Mouse (Mus musculus) thymus, adult 2 months (tissue): Measurements from ENCODE around the gene Tnfrsf13b.

ENCODE experiments used
- CTCF ChIP-seq: fragments of 200-500 bp; IDR thresholded peaks from 2 replicates; pipeline ENCODE4 v1.5.1; 2012; ENCODE audit warnings: mild to moderate bottlenecking, control low read depth, low read length, moderate library complexity, borderline replicate concordance; ENCODE audit not compliant: control insufficient read depth, poor library complexity, insufficient read depth; ENCODE audit errors: extremely low read depth
- POLR2A ChIP-seq: fragments of 200-500 bp; IDR thresholded peaks from 2 replicates; pipeline ENCODE4 v1.6.1; 2012; ENCODE audit warnings: mild to moderate bottlenecking, low read length, control low read depth, moderate library complexity; ENCODE audit not compliant: control insufficient read depth, poor library complexity, insufficient read depth; ENCODE audit errors: extremely low read depth

GRCm38 (mm10) chr11:61091642-61092262, 34.8 kb upstream of the Tnfrsf13b start:
- TF ChIP-seq CTCF: no peak
- no peak for TF ChIP-seq POLR2A
